Comparison of ENCODE assay signal across 14 mouse cellular contexts in genomic region chr17:25411251-25411650, GRCm38 (mm10). TPM values are rescaled to one million over a fixed set of nuclear protein-coding genes. Genes with fewer than 3 reads are reported as not detected.
DNase-seq lines count a peak whose midpoint lies in the region; ATAC-seq and TF ChIP-seq lines count a peak whose summit lies in the region.
"Had no signal": no experiment of that assay in that cellular context is flagged by ENCODE, and none has a peak within 500 bp of the region (broad histone marks: within the 10 kb centered on the region; RNA-seq: fewer than 3 reads in every experiment).

No protein-coding gene starts in this region.

- peak overlapping the region; percentile 60 to 65 for H3K27ac ChIP-seq in heart, embryonic 14.5 days (replicated peaks in 1 of 2; ENCODE audit: control insufficient read depth in 1 of 2, insufficient read depth in 1 of 2, low read depth in 2 of 2, low read length in 2 of 2)
- peak overlapping the region; percentile 38; the same call in 1 of the 2 replicates for H3K27ac ChIP-seq in spleen, adult 2 months (ENCODE audit: insufficient read depth, low read length)
- peak overlapping the region; percentile 47 for H3K27ac ChIP-seq in limb, embryonic 15.5 days

- peaks cover 69 to 77% of the 10 kb centered on the region in 2 experiments for H3K4me1 ChIP-seq in heart, embryonic 14.5 days (ENCODE audit: control insufficient read depth in 2 of 2, insufficient read depth in 2 of 2, low read length in 2 of 2)
- H3K4me1 ChIP-seq in spleen, adult 2 months (ENCODE audit: control insufficient read depth, insufficient read depth, insufficient read length) = no peaks in the 10 kb centered on the region
- H3K4me1 ChIP-seq in limb, embryonic 15.5 days = peaks cover 73% of the 10 kb centered on the region

- no peak for ATAC-seq in heart, embryonic 14.5 days (ENCODE audit: insufficient number of reproducible peaks, insufficient read depth, low FRiP score, low read depth)
- ATAC-seq in limb, embryonic 15.5 days (ENCODE audit: insufficient number of reproducible peaks, low FRiP score, low TSS enrichment, low read depth) = no peak
- ATAC-seq: forebrain, embryonic 16.5 days had no signal

- 29% methylated on average over 4 of the region's 4 CpGs for WGBS in heart, embryonic 14.5 days
- WGBS in spleen, adult 2 months = 49% methylated on average over 4 of the region's 4 CpGs
- 39% methylated on average over 4 of the region's 4 CpGs for WGBS in limb, embryonic 15.5 days

- no peaks in the 10 kb centered on the region for H3K27me3 ChIP-seq in heart, embryonic 14.5 days (ENCODE audit: control insufficient read depth, insufficient read depth, low read length)
- no peaks in the 10 kb centered on the region for H3K27me3 ChIP-seq in spleen, adult 2 months (ENCODE audit: control insufficient read depth, insufficient read depth, low read length)
- H3K27me3 ChIP-seq in limb, embryonic 15.5 days = no peaks in the 10 kb centered on the region

- H3K4me2 ChIP-seq in heart, embryonic 14.5 days (ENCODE audit: low read length) = no peak overlapping the region
- no peak overlapping the region for H3K4me2 ChIP-seq in limb, embryonic 15.5 days

- H3K9ac ChIP-seq in heart, embryonic 14.5 days (ENCODE audit: low read length) = no peak overlapping the region
- H3K9ac ChIP-seq in limb, embryonic 15.5 days = no peak overlapping the region

- TF ChIP-seq POLR2A in spleen, adult 2 months (IDR thresholded peaks at IDR 0.05; ENCODE audit: low read depth, low read length) = no peak

- intact Hi-C loops in heart, postnatal 25 days (cut with DNase I) = no loop called here

- no peak for DNase-seq in heart, postnatal 25 days (ENCODE audit: low spot score)
- no peak for DNase-seq in spleen, adult 2 months (ENCODE audit: low read depth in 1 of 2, low spot score in 2 of 2)
- DNase-seq in spleen, postnatal 36 days (ENCODE audit: low spot score in 2 of 2) = no peak
- DNase-seq in thymus, postnatal 4 days = no peak
- no peak for DNase-seq in kidney, postnatal 36 days
- DNase-seq: liver; lung, postnatal 10 days had no signal

- no peaks in the 10 kb centered on the region for H3K36me3 ChIP-seq in heart, embryonic 14.5 days (ENCODE audit: control insufficient read depth, insufficient read depth, low read length)
- no peaks in the 10 kb centered on the region for H3K36me3 ChIP-seq in spleen, adult 2 months (ENCODE audit: control insufficient read depth, insufficient read depth, low read length)
- H3K36me3 ChIP-seq in limb, embryonic 15.5 days = no peaks in the 10 kb centered on the region

- no peaks in the 10 kb centered on the region for H3K9me3 ChIP-seq in heart, embryonic 14.5 days (ENCODE audit: control insufficient read depth, low read length)
- no peaks in the 10 kb centered on the region for H3K9me3 ChIP-seq in limb, embryonic 15.5 days

- no peak overlapping the region for H3K4me3 ChIP-seq in heart, embryonic 14.5 days (ENCODE audit: control insufficient read depth in 1 of 2, insufficient read depth in 1 of 2, low read depth in 1 of 2, low read length in 2 of 2)
- H3K4me3 ChIP-seq in spleen, adult 2 months (ENCODE audit: extremely low read depth, insufficient read depth, insufficient read length) = no peak overlapping the region
- no peak overlapping the region for H3K4me3 ChIP-seq in limb, embryonic 15.5 days

- TF ChIP-seq CTCF in spleen, adult 2 months (IDR thresholded peaks at IDR 0.05; ENCODE audit: extremely low read depth, insufficient read depth, insufficient read length, insufficient replicate concordance) = no peak

RNA-seq across cellular contexts. Expression of gene Cacna1h, which starts 22.3 kb away (rescaled TPM):
- 8.8 and 9.9 TPM in 2 replicates for polyA plus RNA-seq in heart, embryonic 14.5 days (2014; fragmentation: Nextera tagmentation; extraction: Ambion mirVana)
- total RNA-seq in heart, postnatal 25 days (2021) = 1 to 10 TPM; 6.9 to 7.3 TPM
- 11.6 and 14.4 TPM in 2 replicates for polyA plus RNA-seq in spleen, adult 2 months (2012; rRNA removed)
- 3.8 and 4.8 TPM in 2 replicates for polyA plus RNA-seq in limb, embryonic 15.5 days (2015; fragmentation: Nextera tagmentation; extraction: Ambion mirVana)

RNA-seq across cellular contexts. Expression of gene Tpsg1, which starts 42.2 kb away (rescaled TPM):
- polyA plus RNA-seq in heart, embryonic 14.5 days (2014; fragmentation: Nextera tagmentation; extraction: Ambion mirVana) = 0.57 and 0.74 TPM in 2 replicates
- not detected for total RNA-seq in heart, postnatal 25 days (2021)
- polyA plus RNA-seq in spleen, adult 2 months (2012; rRNA removed) = 0.09 TPM in 1 of 2 replicates, not detected in the other
- polyA plus RNA-seq in limb, embryonic 15.5 days (2015; fragmentation: Nextera tagmentation; extraction: Ambion mirVana) = 14.4 and 16.6 TPM in 2 replicates
- total RNA-seq: CH12.LX; monocyte, adult 5-6 weeks had no signal
- polyA plus RNA-seq: forebrain, embryonic 16.5 days; kidney, embryonic 14.5 days had no signal

RNA-seq across cellular contexts. Expression of gene Tekt4, which starts 43.2 kb away (rescaled TPM):
- 0.47 and 0.55 TPM in 2 replicates for polyA plus RNA-seq in heart, embryonic 14.5 days (2014; fragmentation: Nextera tagmentation; extraction: Ambion mirVana)
- total RNA-seq in heart, postnatal 25 days (2021) = not detected
- 0.06 TPM in 1 of 2 replicates, not detected in the other for polyA plus RNA-seq in spleen, adult 2 months (2012; rRNA removed)
- not detected in 2 replicates for polyA plus RNA-seq in limb, embryonic 15.5 days (2015; fragmentation: Nextera tagmentation; extraction: Ambion mirVana)
- total RNA-seq: CH12.LX; monocyte, adult 5-6 weeks had no signal
- polyA plus RNA-seq: kidney, embryonic 14.5 days; stomach, embryonic 16.5 days had no signal

RNA-seq across cellular contexts. Expression of gene Tpsb2, which starts 45.1 kb away (rescaled TPM):
- polyA plus RNA-seq in heart, embryonic 14.5 days (2014; fragmentation: Nextera tagmentation; extraction: Ambion mirVana) = 1.4 and 1.7 TPM in 2 replicates
- total RNA-seq in heart, postnatal 25 days (2021) = 1 to 10 TPM; 1.6 to 2.2 TPM
- 1.2 and 1.6 TPM in 2 replicates for polyA plus RNA-seq in spleen, adult 2 months (2012; rRNA removed)
- polyA plus RNA-seq in limb, embryonic 15.5 days (2015; fragmentation: Nextera tagmentation; extraction: Ambion mirVana) = 209 and 239 TPM in 2 replicates
- total RNA-seq: CH12.LX; monocyte, adult 5-6 weeks had no signal
- polyA plus RNA-seq: forebrain, embryonic 16.5 days had no signal
